Mouse (Mus musculus): Measurements from ENCODE around the gene Gm13693. TPM values are rescaled to one million over a fixed set of nuclear protein-coding genes. Genes with fewer than 3 reads are reported as not detected.
"Not testable (repeated sequence)": the region's sequence is repeated elsewhere in the genome, so short reads cannot be mapped to it uniquely, and the experiment has no call there.

Gm13693 gene
- 0.03 TPM in 2 replicates for polyA plus RNA-seq (2012; rRNA removed)

GRCm38 (mm10) chr2:83961203-83961602 is at the start of gene Gm13693:
Gm13693 (plus strand) TSS chr2:83961503.
- not testable (repeated sequence) for DNase-seq (ENCODE audit: low spot score)

GRCm38 (mm10) chr2:83929478-83930088 is 31.7 kb upstream of the Gm13693 start:
- DNase-seq (ENCODE audit: low spot score), result no peak

GRCm38 (mm10) chr2:83940931-83941361 is 20.4 kb upstream of the Gm13693 start, which contains the start of gene Zswim2:
Zswim2 (minus strand) TSS chr2:83941228.
- no peak for DNase-seq (ENCODE audit: low spot score)

DNA sequence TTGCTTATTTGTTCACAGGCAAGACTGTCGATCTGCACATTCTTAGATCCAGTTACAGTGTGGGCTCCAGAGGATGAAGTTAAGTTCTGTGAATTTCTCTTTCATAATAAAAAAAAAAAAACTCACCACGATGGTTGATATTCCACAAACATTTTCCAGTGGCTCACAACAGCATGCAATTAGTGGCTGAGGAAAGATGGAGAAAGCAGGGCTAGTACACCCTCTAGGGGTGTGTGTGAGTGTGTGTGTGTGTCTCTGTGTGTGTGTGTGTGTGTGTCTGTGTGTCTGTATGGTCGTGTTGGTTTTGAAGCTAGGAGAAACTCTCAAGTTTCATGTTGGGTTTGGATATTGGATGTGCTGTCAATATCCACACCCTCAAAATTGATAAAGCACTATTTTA is 19.9 kb upstream of the Gm13693 start:
- no peak for DNase-seq (ENCODE audit: low spot score)

GRCm38 (mm10) chr2:83941792-83942191 is 19.5 kb upstream of the Gm13693 start:
- no peak for DNase-seq (ENCODE audit: low spot score)

- not testable (repeated sequence) for DNase-seq (ENCODE audit: low spot score)
These were observed 5.9 kb upstream of the Gm13693 start, which contains the start of gene Gm13698 for GRCm38 (mm10) chr2:83955393-83955792. Gm13698 (plus strand) TSS chr2:83955693.

DNA sequence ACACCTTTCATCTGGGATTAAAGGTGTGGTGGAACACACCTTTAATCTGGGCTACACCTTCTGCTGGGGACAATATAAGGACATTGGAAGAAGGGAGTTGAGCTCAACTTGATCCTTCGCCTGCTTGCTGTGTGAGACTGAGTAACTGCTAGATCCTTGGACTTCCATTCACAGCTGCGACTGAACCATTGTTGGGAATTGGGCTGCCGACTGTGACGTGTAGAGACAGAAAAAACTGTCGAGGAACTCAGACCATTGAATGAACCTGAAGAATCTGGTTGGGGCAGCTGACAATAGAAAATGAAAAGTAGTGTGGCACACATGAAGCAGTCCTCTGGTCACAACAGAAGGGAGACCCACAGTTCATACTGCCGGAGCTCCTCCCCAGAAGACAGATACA is 5.7 kb downstream of the Gm13693 start, which contains the start of gene Gm13695:
Gm13695 (plus strand) TSS at position 301 of the 400 bp plus-strand sequence.
- not testable (repeated sequence) for DNase-seq (ENCODE audit: low spot score)

DNA sequence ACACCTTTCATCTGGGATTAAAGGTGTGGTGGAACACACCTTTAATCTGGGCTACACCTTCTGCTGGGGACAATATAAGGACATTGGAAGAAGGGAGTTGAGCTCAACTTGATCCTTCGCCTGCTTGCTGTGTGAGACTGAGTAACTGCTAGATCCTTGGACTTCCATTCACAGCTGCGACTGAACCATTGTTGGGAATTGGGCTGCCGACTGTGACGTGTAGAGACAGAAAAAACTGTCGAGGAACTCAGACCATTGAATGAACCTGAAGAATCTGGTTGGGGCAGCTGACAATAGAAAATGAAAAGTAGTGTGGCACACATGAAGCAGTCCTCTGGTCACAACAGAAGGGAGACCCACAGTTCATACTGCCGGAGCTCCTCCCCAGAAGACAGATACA is 11.5 kb downstream of the Gm13693 start, which contains the start of gene Gm13696:
Gm13696 (plus strand) TSS at position 301 of the 400 bp plus-strand sequence.
- DNase-seq (ENCODE audit: low spot score), result not testable (repeated sequence)

GRCm38 (mm10) chr2:83978633-83979032 is 17.3 kb downstream of the Gm13693 start, which contains the start of gene Gm13694:
Gm13694 (plus strand) TSS chr2:83978933.
- not testable (repeated sequence) for DNase-seq (ENCODE audit: low spot score)

DNA sequence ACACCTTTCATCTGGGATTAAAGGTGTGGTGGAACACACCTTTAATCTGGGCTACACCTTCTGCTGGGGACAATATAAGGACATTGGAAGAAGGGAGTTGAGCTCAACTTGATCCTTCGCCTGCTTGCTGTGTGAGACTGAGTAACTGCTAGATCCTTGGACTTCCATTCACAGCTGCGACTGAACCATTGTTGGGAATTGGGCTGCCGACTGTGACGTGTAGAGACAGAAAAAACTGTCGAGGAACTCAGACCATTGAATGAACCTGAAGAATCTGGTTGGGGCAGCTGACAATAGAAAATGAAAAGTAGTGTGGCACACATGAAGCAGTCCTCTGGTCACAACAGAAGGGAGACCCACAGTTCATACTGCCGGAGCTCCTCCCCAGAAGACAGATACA is 23.1 kb downstream of the Gm13693 start, which contains the start of gene Gm13697:
Gm13697 (plus strand) TSS at position 301 of the 400 bp plus-strand sequence.
- DNase-seq (ENCODE audit: low spot score), result not testable (repeated sequence)

- DNase-seq (ENCODE audit: low spot score), result not testable (repeated sequence)
These were observed 28.9 kb downstream of the Gm13693 start, which contains the start of gene Gm13691 for GRCm38 (mm10) chr2:83990253-83990652. Gm13691 (plus strand) TSS chr2:83990553.

GRCm38 (mm10) chr2:83993639-83994255 is 32.4 kb downstream of the Gm13693 start:
- DNase-seq (ENCODE audit: low spot score), result not testable (repeated sequence)

- not testable (repeated sequence) for DNase-seq (ENCODE audit: low spot score)
These were observed 33.2 kb downstream of the Gm13693 start for GRCm38 (mm10) chr2:83994526-83994925.

GRCm38 (mm10) chr2:84008913-84009312 is 47.6 kb downstream of the Gm13693 start:
- DNase-seq (ENCODE audit: low spot score), result no peak

GRCm38 (mm10) chr2:84009818-84010217 is 48.5 kb downstream of the Gm13693 start:
- no peak for DNase-seq (ENCODE audit: low spot score)

Other genes starting within 250 kb of the Gm13693 start
- 62.6 and 68.4 TPM in 2 replicates for gene Itgav, start 237.1 kb upstream of the Gm13693 start, polyA plus RNA-seq (2012; rRNA removed)
- 4.0 and 4.6 TPM in 2 replicates for gene Fam171b, start 148.9 kb upstream of the Gm13693 start, polyA plus RNA-seq (2012; rRNA removed)
- gene Zswim2, start 20.3 kb upstream of the Gm13693 start, polyA plus RNA-seq (2012; rRNA removed), result not detected in 2 replicates
- 0.03 TPM in 2 replicates for gene Gm13698, start 5.8 kb upstream of the Gm13693 start, polyA plus RNA-seq (2012; rRNA removed)
- 0.03 TPM in 2 replicates for gene Gm13695, start 5.8 kb downstream of the Gm13693 start, polyA plus RNA-seq (2012; rRNA removed)
- 0.03 TPM in 2 replicates for gene Gm13696, start 11.6 kb downstream of the Gm13693 start, polyA plus RNA-seq (2012; rRNA removed)
- gene Gm13694, start 17.4 kb downstream of the Gm13693 start, polyA plus RNA-seq (2012; rRNA removed), result 0.03 TPM in 2 replicates
- gene Gm13697, start 23.2 kb downstream of the Gm13693 start, polyA plus RNA-seq (2012; rRNA removed), result 0.03 TPM in 2 replicates
- gene Gm13691, start 29.1 kb downstream of the Gm13693 start, polyA plus RNA-seq (2012; rRNA removed), result 0.03 TPM in 2 replicates

All from urinary bladder, adult 2 months (tissue).